Mouse (Mus musculus) spleen, adult 2 months (tissue): ENCODE measurements around the gene Dnph1.

Experiments used
- CTCF ChIP-seq: fragments of 200-500 bp; IDR thresholded peaks from 2 replicates; pipeline ENCODE4 v1.5.1; 2011; ENCODE audit warnings: mild to moderate bottlenecking, inconsistent platforms; ENCODE audit not compliant: insufficient read depth, insufficient read length, insufficient replicate concordance; ENCODE audit errors: extremely low read depth
- POLR2A ChIP-seq: fragments of 200-500 bp; IDR thresholded peaks from 2 replicates; pipeline ENCODE4 v1.6.1; 2011; ENCODE audit warnings: low read depth, low read length, inconsistent platforms

DNA sequence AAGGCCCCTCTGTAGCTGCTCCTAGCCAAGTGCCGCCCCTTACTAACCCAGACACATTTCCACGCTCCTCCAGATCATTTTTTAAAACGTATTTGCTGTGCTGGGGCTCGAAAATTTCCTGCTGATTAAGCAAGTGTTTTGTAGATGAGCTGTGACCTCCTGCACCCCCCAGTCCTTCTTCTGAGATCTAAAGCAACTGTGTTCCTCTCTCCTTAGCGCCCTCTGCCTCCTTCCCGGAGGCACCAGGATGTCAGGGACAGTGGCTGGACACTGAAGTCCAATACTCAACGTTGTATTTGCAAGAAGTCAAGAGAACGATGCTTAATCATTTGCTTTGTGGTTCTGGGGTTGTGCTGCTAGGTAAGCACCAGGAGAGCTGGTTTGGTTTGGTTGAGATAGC is 35.2 kb upstream of the Dnph1 start:
- TF ChIP-seq CTCF (no peak), POLR2A (no peak)
